Mouse (Mus musculus): ENCODE results near the gene Trmt10a. TPM values are rescaled to one million over a fixed set of nuclear protein-coding genes. Genes with fewer than 3 reads are reported as not detected.
"Not testable (repeated sequence)": the region's sequence is repeated elsewhere in the genome, so short reads cannot be mapped to it uniquely, and the experiment has no call there.

Trmt10a gene
- polyA plus RNA-seq, 1 experiment from 2014 or later, result 17.0 TPM

- TF ChIP-seq CTCF (IDR thresholded peaks at IDR 0.05), result no peak
- ATAC-seq (no peak), DNase-seq (ENCODE audit: low read depth, low spot score) (no peak)
- no peaks in the 10 kb centered on the region for H3K27me3 ChIP-seq
- in situ Hi-C loops (cut with MboI; ENCODE audit: low pct_unique_long_range_greater_than_20kb), result no loop called here
- CTCF ChIA-PET, result interaction anchor here (1.2 kb wide), 1 partner anchor 12 kb away, joined by 3 read pairs; no protein-coding TSS in a partner anchor
- POLR2A ChIA-PET, result no interaction called here
Measured at GRCm38 (mm10) chr3:138131168-138131567, 12.1 kb upstream of the Trmt10a start.

- ChIA-PET CTCF (no interaction called here), POLR2A (no interaction called here)
- ATAC-seq (no peak), DNase-seq (ENCODE audit: low read depth, low spot score) (no peak)
- in situ Hi-C loops (cut with MboI; ENCODE audit: low pct_unique_long_range_greater_than_20kb), result no loop called here
- TF ChIP-seq CTCF (IDR thresholded peaks at IDR 0.05), result no peak
- H3K27me3 ChIP-seq, result no peaks in the 10 kb centered on the region
Measured at GRCm38 (mm10) chr3:138133463-138133862, 9.8 kb upstream of the Trmt10a start.

GRCm38 (mm10) chr3:138133916-138134315 lies 9.3 kb upstream of the Trmt10a start:
- no peak for ATAC-seq
- ChIA-PET POLR2A (no interaction called here), CTCF (no interaction called here)
- in situ Hi-C loops (cut with MboI; ENCODE audit: low pct_unique_long_range_greater_than_20kb), result no loop called here
- no peak for DNase-seq (ENCODE audit: low read depth, low spot score)
- H3K27me3 ChIP-seq, result no peaks in the 10 kb centered on the region
- no peak for TF ChIP-seq CTCF (IDR thresholded peaks at IDR 0.05)

- DNase-seq (ENCODE audit: low read depth, low spot score), result no peak
- in situ Hi-C loops (cut with MboI; ENCODE audit: low pct_unique_long_range_greater_than_20kb), result no loop called here
- no peak for TF ChIP-seq CTCF (IDR thresholded peaks at IDR 0.05)
- POLR2A ChIA-PET, result no interaction called here
- CTCF ChIA-PET, result no interaction called here
- no peak for ATAC-seq
- H3K27me3 ChIP-seq, result no peaks in the 10 kb centered on the region
Measured at GRCm38 (mm10) chr3:138134528-138134927, 8.7 kb upstream of the Trmt10a start.

DNA sequence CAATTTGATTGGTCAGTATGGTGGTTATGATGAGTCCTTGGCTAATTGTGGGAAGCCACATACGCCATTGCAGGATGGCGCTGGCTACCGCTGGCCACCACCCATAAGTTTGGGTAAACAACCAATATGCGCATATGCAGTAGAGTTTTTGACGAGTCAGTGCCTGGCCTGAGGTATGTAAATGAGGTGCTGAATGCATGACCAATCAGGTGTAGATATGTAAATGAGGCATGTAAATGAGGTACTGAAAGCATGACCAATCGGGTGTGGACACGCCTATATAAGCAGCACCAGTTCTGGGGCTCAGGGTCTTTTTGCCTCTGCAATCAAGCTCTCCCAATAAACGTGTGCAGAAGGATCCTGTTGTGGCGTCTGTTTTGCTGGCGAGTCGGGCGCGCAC lies 5.1 kb upstream of the Trmt10a start:
- POLR2A ChIA-PET; H3K27me3 ChIP-seq; in situ Hi-C loops (cut with MboI; ENCODE audit: low pct_unique_long_range_greater_than_20kb); DNase-seq (ENCODE audit: low read depth, low spot score); ATAC-seq: not testable (repeated sequence)
- CTCF ChIA-PET, result interaction anchor here (2.3 kb wide), 1 partner anchor 147 kb away, joined by 8 read pairs; no protein-coding TSS in a partner anchor

DNA sequence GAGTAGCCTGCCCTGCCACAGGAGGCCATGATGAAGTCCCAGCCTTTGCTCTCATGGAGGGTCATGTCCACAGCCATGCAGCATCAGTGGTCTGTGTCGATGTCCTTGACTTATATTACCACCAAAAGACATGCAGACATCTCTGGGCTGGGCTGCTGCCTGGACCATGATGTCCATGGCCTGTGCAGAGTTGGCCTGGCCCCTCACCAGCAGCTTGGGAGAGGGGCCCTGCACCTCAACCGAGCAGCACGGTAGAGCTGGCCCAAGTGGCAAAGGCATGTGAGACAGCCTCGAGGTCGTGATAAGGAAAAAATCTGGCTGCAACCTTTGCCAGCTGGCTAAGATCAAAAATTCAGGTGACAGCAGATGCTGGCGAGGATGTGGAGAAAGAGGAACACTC lies 3.6 kb upstream of the Trmt10a start:
- ATAC-seq (no peak), DNase-seq (ENCODE audit: low read depth, low spot score) (no peak)
- ChIA-PET CTCF (no interaction called here), POLR2A (no interaction called here)
- in situ Hi-C loops (cut with MboI; ENCODE audit: low pct_unique_long_range_greater_than_20kb), result loop anchor here (5.0 kb wide), 1 partner anchor 272 kb away; the partner anchor contains the start of gene Dnajb14
- no peaks in the 10 kb centered on the region for H3K27me3 ChIP-seq
- no peak for TF ChIP-seq CTCF (IDR thresholded peaks at IDR 0.05)

DNA sequence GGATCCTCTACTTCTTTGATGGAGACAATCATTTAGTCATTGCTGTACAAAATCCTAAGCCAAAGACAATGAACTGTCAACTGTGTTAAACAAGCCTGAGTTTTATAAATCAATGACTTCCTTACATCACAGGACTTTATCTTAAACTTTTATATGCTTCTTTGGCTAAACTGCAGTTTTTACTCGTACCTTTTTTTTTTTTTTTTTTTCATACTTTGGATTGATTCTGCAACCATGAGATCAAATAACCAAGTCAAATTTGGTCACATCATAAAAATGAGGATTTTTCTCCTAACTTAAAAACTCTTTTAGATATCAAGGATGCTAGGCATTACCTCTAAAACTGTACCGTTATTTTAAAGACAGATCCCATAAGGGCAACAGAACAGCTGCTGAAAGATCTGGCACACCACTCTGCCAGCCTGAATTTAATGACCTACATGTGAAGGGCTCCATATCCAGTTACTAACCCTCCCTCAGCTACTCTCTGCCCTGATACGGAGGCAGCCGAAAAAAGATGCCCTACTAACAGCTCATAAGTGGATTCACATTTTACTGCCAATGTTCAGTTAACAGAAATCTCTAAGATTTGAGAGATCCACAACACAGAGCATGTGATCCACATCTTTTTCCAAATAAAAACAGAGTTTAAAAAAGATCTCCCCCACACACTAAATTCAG lies 1.1 kb upstream of the Trmt10a start:
- in situ Hi-C loops (cut with MboI; ENCODE audit: low pct_unique_long_range_greater_than_20kb), result loop anchor here (5.0 kb wide), 1 partner anchor 275 kb away; the partner anchor contains the start of gene Dnajb14
- ChIA-PET CTCF (interaction anchor here (1.2 to 2.5 kb wide), 2 partner anchors 45 to 151 kb away, joined by 5 to 16 read pairs; no protein-coding TSS in a partner anchor), POLR2A (interaction anchor here (0.8 to 1.1 kb wide), 2 partner anchors 82 to 297 kb away, joined by 3 to 5 read pairs; no protein-coding TSS in a partner anchor)
- DNase-seq (ENCODE audit: low read depth, low spot score) (no peak), ATAC-seq (no peak)
- H3K27me3 ChIP-seq, result no peaks in the 10 kb centered on the region
- no peak for TF ChIP-seq CTCF (IDR thresholded peaks at IDR 0.05)

GRCm38 (mm10) chr3:138142733-138143314 lies 424 bp upstream of the Trmt10a start:
- POLR2A ChIA-PET, result interaction anchor here (0.8 to 3.6 kb wide), 6 partner anchors 79 to 298 kb away, joined by 3 to 24 read pairs (median 6); no protein-coding TSS in a partner anchor

DNA sequence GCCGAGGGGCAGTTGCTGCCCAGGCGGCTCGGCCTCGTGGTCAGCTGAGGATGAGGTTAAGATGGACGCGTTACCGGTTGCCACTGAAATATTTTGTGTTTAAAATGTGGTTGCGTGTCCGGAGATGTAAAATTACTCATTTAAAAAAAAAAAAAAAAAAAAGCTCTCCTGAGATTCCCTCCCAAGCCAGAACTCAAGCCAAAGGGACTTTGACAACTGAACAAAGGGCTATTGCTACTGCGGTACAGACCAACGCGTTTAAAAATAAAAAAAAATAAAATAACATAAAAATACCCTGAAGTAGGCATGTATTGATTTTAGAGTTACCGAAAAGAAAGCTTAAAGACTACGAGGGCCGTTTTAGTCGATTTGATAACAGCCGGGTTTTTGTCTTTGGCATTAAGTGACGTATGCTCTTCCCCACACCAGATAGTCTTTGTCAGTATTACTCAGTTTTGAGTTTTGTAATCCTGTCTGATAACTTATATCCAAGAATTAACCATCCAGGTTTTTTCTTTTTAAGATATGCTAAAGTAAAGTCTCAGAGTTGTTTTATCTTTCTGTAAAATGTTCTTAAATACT lies 903 bp downstream of the Trmt10a start:
- ChIA-PET CTCF (interaction anchor here (0.5 to 5.0 kb wide), 52 partner anchors 8 to 370 kb away, joined by 3 to 142 read pairs (median 4); partner anchors contain the start of genes Dapp1 and H2afz), POLR2A (interaction anchor here (0.5 to 3.6 kb wide), 23 partner anchors 11 to 1201 kb away, joined by 3 to 24 read pairs (median 4); partner anchors contain the start of gene Dnajb14)
- no peak for TF ChIP-seq CTCF (IDR thresholded peaks at IDR 0.05)
- ATAC-seq (no peak), DNase-seq (ENCODE audit: low read depth, low spot score) (no peak)
- in situ Hi-C loops (cut with MboI; ENCODE audit: low pct_unique_long_range_greater_than_20kb), result loop anchor here (5.0 kb wide), 1 partner anchor 277 kb away; the partner anchor contains the start of gene Dnajb14
- no peaks in the 10 kb centered on the region for H3K27me3 ChIP-seq

More at GRCm38 (mm10) chr3:138142733-138143314, 424 bp upstream of the Trmt10a start:
- no peaks in the 10 kb centered on the region for H3K27me3 ChIP-seq
- TF ChIP-seq CTCF (IDR thresholded peaks at IDR 0.05), result no peak
- ATAC-seq (no peak), DNase-seq (ENCODE audit: low read depth, low spot score) (no peak)
- CTCF ChIA-PET, result interaction anchor here (1.2 to 3.8 kb wide), 8 partner anchors 9 to 363 kb away, joined by 3 to 42 read pairs (median 6); no protein-coding TSS in a partner anchor
- in situ Hi-C loops (cut with MboI; ENCODE audit: low pct_unique_long_range_greater_than_20kb), result loop anchor here (5.0 kb wide), 1 partner anchor 276 kb away; the partner anchor contains the start of gene Dnajb14

DNA sequence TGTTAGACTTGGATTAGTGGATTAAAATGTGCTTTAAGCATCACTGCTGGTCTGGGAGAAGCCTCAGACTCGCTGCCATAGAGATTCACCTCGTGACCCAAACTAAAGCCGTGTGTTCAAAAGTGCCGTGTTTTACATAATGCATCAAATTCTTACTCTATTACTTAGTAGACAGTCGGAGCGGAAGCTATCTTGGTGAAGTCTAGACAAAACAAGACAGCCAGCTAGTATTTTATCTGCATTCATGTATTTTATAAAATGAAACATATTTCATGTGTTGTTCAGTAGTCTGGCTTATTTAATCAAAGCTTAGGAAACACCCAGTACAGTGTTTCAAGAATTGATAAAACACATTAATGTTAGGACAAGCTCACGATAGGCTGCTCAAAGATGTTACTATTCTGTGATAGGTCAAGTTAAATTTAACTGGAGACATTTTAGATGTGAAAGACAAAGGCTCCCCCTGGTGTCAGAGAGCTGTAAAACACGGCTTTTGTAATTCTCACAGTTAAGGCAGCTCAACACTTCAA lies 1.5 kb downstream of the Trmt10a start, which contains the start of gene Mttp:
Gene Mttp, minus strand, starts transcription at position 327 of the 530 bp plus-strand sequence.
- peak; percentile 45 for ATAC-seq
- CTCF ChIA-PET, result interaction anchor here (0.5 to 5.0 kb wide), 56 partner anchors 9 to 371 kb away, joined by 3 to 142 read pairs (median 4); partner anchors contain the start of gene Dapp1
- in situ Hi-C loops (cut with MboI; ENCODE audit: low pct_unique_long_range_greater_than_20kb), result loop anchor here (5.0 kb wide), 3 partner anchors 152 to 367 kb away; partner anchors contain the start of gene Dnajb14
- peak; percentile 85 for DNase-seq (ENCODE audit: low read depth, low spot score)
- no peaks in the 10 kb centered on the region for H3K27me3 ChIP-seq
- POLR2A ChIA-PET, result interaction anchor here (0.6 to 3.6 kb wide), 12 partner anchors 10 to 1202 kb away, joined by 3 to 24 read pairs (median 4); partner anchors contain the start of gene Dnajb14
- no peak for TF ChIP-seq CTCF (IDR thresholded peaks at IDR 0.05)

Data from Patski (cell line).